Mouse (Mus musculus) lung, adult 18-20 months (tissue): ENCODE data around the gene Rxra.

Experiments used
- DNase-seq, 2 experiments: peaks; one replicate each; pipeline ENCODE4 v3.0.0; 2022; ENCODE audit warnings: mixed read lengths in 2 of 2

Gene Rxra

GRCm38 (mm10) chr2:27764256-27764936 lies 88.2 kb downstream of the Rxra start:
- DNase-seq, result no peak

- DNase-seq, result peak; percentile 83 to 84
Observed at GRCm38 (mm10) chr2:27764937-27765319, 88.7 kb downstream of the Rxra start.

GRCm38 (mm10) chr2:27767773-27768172 lies 91.5 kb downstream of the Rxra start:
- DNase-seq, result no peak

GRCm38 (mm10) chr2:27769701-27770100 lies 93.5 kb downstream of the Rxra start:
- DNase-seq, result no peak

GRCm38 (mm10) chr2:27770205-27770604 lies 94.0 kb downstream of the Rxra start:
- peak in 1 of 2 experiments; percentile 52 for DNase-seq

GRCm38 (mm10) chr2:27771936-27772335 lies 95.7 kb downstream of the Rxra start:
- peak; percentile 75 to 82 for DNase-seq

GRCm38 (mm10) chr2:27772841-27773388 lies 96.7 kb downstream of the Rxra start:
- DNase-seq, result no peak

GRCm38 (mm10) chr2:27773980-27774730 lies 97.9 kb downstream of the Rxra start:
- DNase-seq, result peak; percentile 52 to 62

GRCm38 (mm10) chr2:27775006-27775405 lies 98.8 kb downstream of the Rxra start:
- DNase-seq, result no peak

GRCm38 (mm10) chr2:27775625-27776024 lies 99.4 kb downstream of the Rxra start:
- DNase-seq, result peak in 1 of 2 experiments; percentile 33

GRCm38 (mm10) chr2:27777756-27778155 lies 101.5 kb downstream of the Rxra start:
- no peak for DNase-seq

- no peak for DNase-seq
Observed at GRCm38 (mm10) chr2:27778289-27778688, 102.0 kb downstream of the Rxra start.

GRCm38 (mm10) chr2:27779291-27779866 lies 103.1 kb downstream of the Rxra start:
- no peak for DNase-seq

GRCm38 (mm10) chr2:27780162-27780561 lies 103.9 kb downstream of the Rxra start:
- DNase-seq, result no peak

- DNase-seq, result no peak
Observed at GRCm38 (mm10) chr2:27785363-27785762, 109.1 kb downstream of the Rxra start.

- DNase-seq, result no peak
Observed at GRCm38 (mm10) chr2:27785973-27786417, 109.8 kb downstream of the Rxra start.

- DNase-seq, result no peak
Observed at GRCm38 (mm10) chr2:27791571-27791970, 115.3 kb downstream of the Rxra start.

GRCm38 (mm10) chr2:27799018-27799417 lies 122.8 kb downstream of the Rxra start:
- DNase-seq, result no peak

- no peak for DNase-seq
Observed at GRCm38 (mm10) chr2:27801041-27801440, 124.8 kb downstream of the Rxra start.

GRCm38 (mm10) chr2:27802493-27802892 lies 126.3 kb downstream of the Rxra start:
- peak; percentile 12 to 18 for DNase-seq

- no peak for DNase-seq
Observed at GRCm38 (mm10) chr2:27806691-27807090, 130.5 kb downstream of the Rxra start.

GRCm38 (mm10) chr2:27807684-27808083 lies 131.4 kb downstream of the Rxra start:
- DNase-seq, result no peak

- no peak for DNase-seq
Observed at GRCm38 (mm10) chr2:27809897-27810296, 133.7 kb downstream of the Rxra start.
